Mouse (Mus musculus) brain, embryonic 14.5 days (tissue): ENCODE data around the gene Gm7075. TPM values are rescaled to one million over a fixed set of nuclear protein-coding genes. Genes with fewer than 3 reads are reported as not detected.
"Not testable (repeated sequence)": the region's sequence is repeated elsewhere in the genome, so short reads cannot be mapped to it uniquely, and the experiment has no call there.

Experiments
- DNase-seq: peaks from one replicate; pipeline ENCODE4 v3.0.0-alpha.2; 2011; ENCODE audit warnings: low read depth
- CTCF ChIP-seq: fragments of 200-500 bp; IDR thresholded peaks from 2 replicates; pipeline ENCODE4 v1.5.1; 2012; ENCODE audit warnings: inconsistent platforms, mild to moderate bottlenecking, moderate library complexity, borderline replicate concordance; ENCODE audit not compliant: insufficient read depth, insufficient read length; ENCODE audit errors: extremely low read depth
- POLR2A ChIP-seq: fragments of 200-500 bp; IDR thresholded peaks from 2 replicates; pipeline ENCODE4 v1.6.1; 2012; ENCODE audit warnings: mild to moderate bottlenecking, inconsistent platforms, borderline replicate concordance; ENCODE audit not compliant: poor library complexity, insufficient read depth, insufficient read length, severe bottlenecking; ENCODE audit errors: extremely low read depth
- polyA plus RNA-seq: library from polyadenylated mRNA; depleted of rRNA; stranded (reverse); fragments of >200 nt; gene quantifications from 2 replicates; pipeline ENCODE4 v1.2.3, GENCODE M21; 2012

Gm7075 gene
- polyA plus RNA-seq, 1 experiment: not detected

- TF ChIP-seq CTCF: no peak
- no peak for TF ChIP-seq POLR2A
Observed at GRCm38 (mm10) chr10:63415287-63415686, 6.3 kb downstream of the Gm7075 start.

GRCm38 (mm10) chr10:63412756-63413155, 8.8 kb downstream of the Gm7075 start:
- TF ChIP-seq POLR2A: no peak
- no peak for TF ChIP-seq CTCF
- DNase-seq: no peak

More at GRCm38 (mm10) chr10:63415287-63415686, 6.3 kb downstream of the Gm7075 start:
- DNase-seq: no peak

- not testable (repeated sequence) for DNase-seq
Observed at GRCm38 (mm10) chr10:63411674-63412073, 9.9 kb downstream of the Gm7075 start.

- TF ChIP-seq CTCF: no peak
- peak; percentile 55 for DNase-seq
Observed at GRCm38 (mm10) chr10:63410162-63410956, 11.2 kb downstream of the Gm7075 start.

GRCm38 (mm10) chr10:63403636-63404035, 18.0 kb downstream of the Gm7075 start:
- no peak for DNase-seq
- TF ChIP-seq CTCF (no peak), POLR2A (no peak)

- TF ChIP-seq POLR2A (no peak), CTCF (no peak)
Observed at GRCm38 (mm10) chr10:63402731-63403504, 18.7 kb downstream of the Gm7075 start.

GRCm38 (mm10) chr10:63396963-63397362, 24.6 kb downstream of the Gm7075 start:
- TF ChIP-seq POLR2A: no peak
- TF ChIP-seq CTCF: no peak
- DNase-seq: no peak

More at GRCm38 (mm10) chr10:63402731-63403504, 18.7 kb downstream of the Gm7075 start:
- no peak for DNase-seq

- TF ChIP-seq POLR2A (no peak), CTCF (no peak)
- DNase-seq: no peak
Observed at GRCm38 (mm10) chr10:63388948-63389347, 32.6 kb downstream of the Gm7075 start.

- DNase-seq: peak; percentile 37
- no peak for TF ChIP-seq CTCF
- no peak for TF ChIP-seq POLR2A
Observed at GRCm38 (mm10) chr10:63386991-63387390, 34.6 kb downstream of the Gm7075 start.

- TF ChIP-seq CTCF (no peak), POLR2A (peak; percentile 24; the same call in 1 of the 2 replicates)
- DNase-seq: peak; percentile 96
Observed at GRCm38 (mm10) chr10:63386444-63386843, 35.1 kb downstream of the Gm7075 start.

- not testable (repeated sequence) for DNase-seq
Observed at GRCm38 (mm10) chr10:63385897-63386296, 35.7 kb downstream of the Gm7075 start.

- peak; percentile 73 for TF ChIP-seq CTCF
- TF ChIP-seq POLR2A: peak; percentile 51; the same call in 1 of the 2 replicates
- peak; percentile 99 for DNase-seq
Observed at GRCm38 (mm10) chr10:63382372-63383279, 39.0 kb downstream of the Gm7075 start, which contains the start of gene Dnajc12. Dnajc12 (plus strand) TSS chr10:63382443.
